Mouse (Mus musculus): Measurements from ENCODE around the gene Rnf227. TPM values are rescaled to one million over a fixed set of nuclear protein-coding genes. Genes with fewer than 3 reads are reported as not detected.
A peak's percentile ranks its signal among the peaks of the same experiment; 100 is the strongest.

Gene Rnf227
- polyA plus RNA-seq, 1 experiment from 2014 or later = 25.7 TPM

- H3K27me3 ChIP-seq (ENCODE audit: control insufficient read depth, insufficient read depth, low read length) = no peaks in the 10 kb centered on the region
Measured at GRCm38 (mm10) chr11:69381356-69381755, 41.1 kb downstream of the Rnf227 start.

GRCm38 (mm10) chr11:69382478-69383105 is 42.3 kb downstream of the Rnf227 start:
- Histone ChIP-seq H3K27me3 (ENCODE audit: control insufficient read depth, insufficient read depth, low read length) (no peaks in the 10 kb centered on the region), H3K9ac (ENCODE audit: low read length) (no peak overlapping the region), H3K4me2 (ENCODE audit: low read depth, low read length, severe bottlenecking) (no peak overlapping the region), H3K4me1 (replicated peaks; ENCODE audit: control insufficient read depth, insufficient read depth, low read length) (no peaks in the 10 kb centered on the region), H3K4me3 (ENCODE audit: low read depth, low read length) (no peak overlapping the region), H3K27ac (ENCODE audit: low read depth, low read length) (no peak overlapping the region), H3K9me3 (ENCODE audit: control insufficient read depth, low read length) (no peaks in the 10 kb centered on the region), H3K36me3 (ENCODE audit: control insufficient read depth, insufficient read depth, low read length) (no peaks in the 10 kb centered on the region)
- ATAC-seq (replicated peaks; ENCODE audit: low FRiP score) = no peak
- WGBS = 77% methylated on average over 10 of the region's 10 CpGs
- no peak for DNase-seq (ENCODE audit: low spot score)

More at GRCm38 (mm10) chr11:69381356-69381755, 41.1 kb downstream of the Rnf227 start:
- no peak overlapping the region for H3K27ac ChIP-seq (ENCODE audit: low read depth, low read length)
- H3K4me3 ChIP-seq (ENCODE audit: low read depth, low read length) = no peak overlapping the region
- no peak overlapping the region for H3K4me2 ChIP-seq (ENCODE audit: low read depth, low read length, severe bottlenecking)
- no peaks in the 10 kb centered on the region for H3K36me3 ChIP-seq (ENCODE audit: control insufficient read depth, insufficient read depth, low read length)
- ATAC-seq (replicated peaks; ENCODE audit: low FRiP score) (no peak), DNase-seq (ENCODE audit: low spot score) (no peak)
- WGBS = 84% methylated on average over 6 of the region's 6 CpGs
- H3K9me3 ChIP-seq (ENCODE audit: control insufficient read depth, low read length) = no peaks in the 10 kb centered on the region
- H3K4me1 ChIP-seq (replicated peaks; ENCODE audit: control insufficient read depth, insufficient read depth, low read length) = no peaks in the 10 kb centered on the region
- no peak overlapping the region for H3K9ac ChIP-seq (ENCODE audit: low read length)

- H3K9ac ChIP-seq (ENCODE audit: low read length) = no peak overlapping the region
- H3K27ac ChIP-seq (ENCODE audit: low read depth, low read length) = no peak overlapping the region
- DNase-seq (ENCODE audit: low spot score) (no peak), ATAC-seq (replicated peaks; ENCODE audit: low FRiP score) (no peak)
- H3K36me3 ChIP-seq (ENCODE audit: control insufficient read depth, insufficient read depth, low read length) = no peaks in the 10 kb centered on the region
- no peaks in the 10 kb centered on the region for H3K27me3 ChIP-seq (ENCODE audit: control insufficient read depth, insufficient read depth, low read length)
- H3K4me3 ChIP-seq (ENCODE audit: low read depth, low read length) = no peak overlapping the region
- WGBS = 90% methylated on average over 6 of the region's 6 CpGs
- H3K9me3 ChIP-seq (ENCODE audit: control insufficient read depth, low read length) = no peaks in the 10 kb centered on the region
- no peaks in the 10 kb centered on the region for H3K4me1 ChIP-seq (replicated peaks; ENCODE audit: control insufficient read depth, insufficient read depth, low read length)
- no peak overlapping the region for H3K4me2 ChIP-seq (ENCODE audit: low read depth, low read length, severe bottlenecking)
Measured at GRCm38 (mm10) chr11:69384979-69385378, 44.7 kb downstream of the Rnf227 start.

- no peaks in the 10 kb centered on the region for H3K4me1 ChIP-seq (replicated peaks; ENCODE audit: control insufficient read depth, insufficient read depth, low read length)
- no peaks in the 10 kb centered on the region for H3K9me3 ChIP-seq (ENCODE audit: control insufficient read depth, low read length)
- no peak overlapping the region for H3K9ac ChIP-seq (ENCODE audit: low read length)
- WGBS = 81% methylated on average over 7 of the region's 7 CpGs
- no peaks in the 10 kb centered on the region for H3K36me3 ChIP-seq (ENCODE audit: control insufficient read depth, insufficient read depth, low read length)
- no peak for ATAC-seq (replicated peaks; ENCODE audit: low FRiP score)
- no peaks in the 10 kb centered on the region for H3K27me3 ChIP-seq (ENCODE audit: control insufficient read depth, insufficient read depth, low read length)
- DNase-seq (ENCODE audit: low spot score) = no peak
- no peak overlapping the region for H3K4me2 ChIP-seq (ENCODE audit: low read depth, low read length, severe bottlenecking)
- H3K27ac ChIP-seq (ENCODE audit: low read depth, low read length) = no peak overlapping the region
- H3K4me3 ChIP-seq (ENCODE audit: low read depth, low read length) = no peak overlapping the region
Measured at GRCm38 (mm10) chr11:69386758-69387157, 46.5 kb downstream of the Rnf227 start.

GRCm38 (mm10) chr11:69388680-69389079 is 48.4 kb downstream of the Rnf227 start:
- Histone ChIP-seq H3K27ac (ENCODE audit: low read depth, low read length) (no peak overlapping the region), H3K36me3 (ENCODE audit: control insufficient read depth, insufficient read depth, low read length) (no peaks in the 10 kb centered on the region), H3K9ac (ENCODE audit: low read length) (no peak overlapping the region), H3K4me3 (ENCODE audit: low read depth, low read length) (no peak overlapping the region), H3K9me3 (ENCODE audit: control insufficient read depth, low read length) (no peaks in the 10 kb centered on the region), H3K4me1 (replicated peaks; ENCODE audit: control insufficient read depth, insufficient read depth, low read length) (no peaks in the 10 kb centered on the region), H3K27me3 (ENCODE audit: control insufficient read depth, insufficient read depth, low read length) (no peaks in the 10 kb centered on the region), H3K4me2 (ENCODE audit: low read depth, low read length, severe bottlenecking) (no peak overlapping the region)
- 95% methylated on average over 4 of the region's 4 CpGs for WGBS
- ATAC-seq (replicated peaks; ENCODE audit: low FRiP score) = no peak
- no peak for DNase-seq (ENCODE audit: low spot score)

- ATAC-seq (replicated peaks; ENCODE audit: low FRiP score) = no peak
- no peaks in the 10 kb centered on the region for H3K36me3 ChIP-seq (ENCODE audit: control insufficient read depth, insufficient read depth, low read length)
- no peak overlapping the region for H3K27ac ChIP-seq (ENCODE audit: low read depth, low read length)
- H3K27me3 ChIP-seq (ENCODE audit: control insufficient read depth, insufficient read depth, low read length) = no peaks in the 10 kb centered on the region
- peaks cover 3% of the 10 kb centered on the region for H3K4me1 ChIP-seq (replicated peaks; ENCODE audit: control insufficient read depth, insufficient read depth, low read length)
- no peak overlapping the region for H3K9ac ChIP-seq (ENCODE audit: low read length)
- H3K4me2 ChIP-seq (ENCODE audit: low read depth, low read length, severe bottlenecking) = no peak overlapping the region
- 67% methylated on average over 14 of the region's 14 CpGs for WGBS
- no peak for DNase-seq (ENCODE audit: low spot score)
- no peaks in the 10 kb centered on the region for H3K9me3 ChIP-seq (ENCODE audit: control insufficient read depth, low read length)
- no peak overlapping the region for H3K4me3 ChIP-seq (ENCODE audit: low read depth, low read length)
Measured at GRCm38 (mm10) chr11:69389531-69390399, 49.5 kb downstream of the Rnf227 start.

GRCm38 (mm10) chr11:69390400-69391034 is 50.3 kb downstream of the Rnf227 start:
- Histone ChIP-seq H3K4me3 (ENCODE audit: low read depth, low read length) (no peak overlapping the region), H3K27me3 (ENCODE audit: control insufficient read depth, insufficient read depth, low read length) (no peaks in the 10 kb centered on the region), H3K4me1 (replicated peaks; ENCODE audit: control insufficient read depth, insufficient read depth, low read length) (peaks cover 3% of the 10 kb centered on the region), H3K27ac (ENCODE audit: low read depth, low read length) (no peak overlapping the region), H3K4me2 (ENCODE audit: low read depth, low read length, severe bottlenecking) (no peak overlapping the region), H3K9me3 (ENCODE audit: control insufficient read depth, low read length) (no peaks in the 10 kb centered on the region), H3K36me3 (ENCODE audit: control insufficient read depth, insufficient read depth, low read length) (no peaks in the 10 kb centered on the region), H3K9ac (ENCODE audit: low read length) (no peak overlapping the region)
- WGBS = 53% methylated on average over 10 of the region's 10 CpGs
- ATAC-seq (replicated peaks; ENCODE audit: low FRiP score) = no peak
- DNase-seq (ENCODE audit: low spot score) = peak; percentile 72

Measured in forebrain, embryonic 11.5 days (tissue).